Mouse (Mus musculus) stomach, embryonic 16.5 days (tissue): ENCODE measurements at regions not wholly inside any gene's neighbourhood (a gene's known extent, or its start where the extent isn't known, plus 50 kb on each side); places are given as distances from the start of the nearest gene placed in this dataset.

Experiments used
- ATAC-seq: fragments of 200-750 bp; cut with Nextera tagmentation; 2 replicates; pipeline ENCODE4 v1.8.0; 2017; ENCODE audit warnings: moderate number of reproducible peaks, moderate TSS enrichment; ENCODE audit not compliant: insufficient read depth, low FRiP score
- H3K27ac ChIP-seq: fragments of 300-500 bp; sonication (generic); 2 replicates; pipeline ENCODE4 v1.5.1; 2014; ENCODE audit warnings: low read length
- H3K27me3 ChIP-seq: fragments of 300-500 bp; sonication (generic); 2 replicates; pipeline ENCODE4 v1.6.1; 2014; ENCODE audit warnings: low read length, control low read depth, mixed read lengths; ENCODE audit not compliant: control insufficient read depth, insufficient read depth
- H3K36me3 ChIP-seq: fragments of 300-500 bp; sonication (generic); 2 replicates; pipeline ENCODE4 v1.6.1; 2014; ENCODE audit warnings: low read length; ENCODE audit not compliant: control insufficient read depth, insufficient read depth
- H3K4me1 ChIP-seq: fragments of 300-500 bp; sonication (generic); 2 replicates; pipeline ENCODE4 v1.6.1; 2014; ENCODE audit warnings: low read length, control low read depth, mixed read lengths; ENCODE audit not compliant: control insufficient read depth, insufficient read depth
- H3K4me2 ChIP-seq: fragments of 300-500 bp; sonication (generic); 2 replicates; pipeline ENCODE4 v1.6.1; 2014; ENCODE audit warnings: low read depth, low read length, mixed read lengths
- H3K4me3 ChIP-seq: fragments of 300-500 bp; sonication (generic); replicated peaks from 2 replicates; pipeline ENCODE4 v1.5.1; 2014; ENCODE audit warnings: mild to moderate bottlenecking, low read length
- H3K9ac ChIP-seq: fragments of 300-500 bp; sonication (generic); 2 replicates; pipeline ENCODE4 v1.6.1; 2014; ENCODE audit warnings: low read length
- H3K9me3 ChIP-seq: fragments of 300-500 bp; sonication (generic); replicated peaks from 2 replicates; pipeline ENCODE4 v1.6.1; 2016; ENCODE audit warnings: low read length, control low read depth; ENCODE audit not compliant: control insufficient read depth
- WGBS: fragments of 180-500 bp; shearing (Covaris S2); extraction: QIAGEN DNeasy Blood & Tissue Kit; methylation state at CpG from one replicate; pipeline ENCODE4 v1.1.7; 2014; 5-methylcytosine and 5-hydroxymethylcytosine counted together

DNA sequence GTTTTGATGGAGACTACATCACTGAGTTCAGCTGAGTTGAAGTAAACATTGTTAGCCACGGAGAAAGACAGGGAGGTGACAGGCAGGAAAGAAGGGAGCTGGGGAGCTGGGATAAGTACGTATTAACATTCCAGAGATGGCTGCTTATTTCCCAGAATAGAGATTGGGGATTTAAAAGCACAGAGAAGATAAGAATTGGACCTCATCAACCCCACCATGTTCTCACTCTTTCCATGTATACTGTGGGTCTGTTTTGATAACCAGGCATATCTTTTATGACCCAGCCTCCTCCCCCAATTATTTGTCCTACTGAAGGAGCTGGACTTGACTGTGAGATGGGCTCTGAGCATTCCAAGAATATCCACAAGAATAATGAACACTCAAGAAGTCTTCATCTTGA lies 61.4 kb upstream of the Cd28 start:
- Histone ChIP-seq H3K27me3 (no peaks in the 10 kb centered on the region), H3K9me3 (no peaks in the 10 kb centered on the region), H3K27ac (no peak overlapping the region), H3K4me3 (no peak overlapping the region), H3K4me2 (no peak overlapping the region), H3K36me3 (no peaks in the 10 kb centered on the region), H3K9ac (no peak overlapping the region), H3K4me1 (peaks cover 2% of the 10 kb centered on the region; the same call in 1 of the 2 replicates)
- 41% methylated on average over 2 of the region's 2 CpGs for WGBS
- no peak for ATAC-seq

DNA sequence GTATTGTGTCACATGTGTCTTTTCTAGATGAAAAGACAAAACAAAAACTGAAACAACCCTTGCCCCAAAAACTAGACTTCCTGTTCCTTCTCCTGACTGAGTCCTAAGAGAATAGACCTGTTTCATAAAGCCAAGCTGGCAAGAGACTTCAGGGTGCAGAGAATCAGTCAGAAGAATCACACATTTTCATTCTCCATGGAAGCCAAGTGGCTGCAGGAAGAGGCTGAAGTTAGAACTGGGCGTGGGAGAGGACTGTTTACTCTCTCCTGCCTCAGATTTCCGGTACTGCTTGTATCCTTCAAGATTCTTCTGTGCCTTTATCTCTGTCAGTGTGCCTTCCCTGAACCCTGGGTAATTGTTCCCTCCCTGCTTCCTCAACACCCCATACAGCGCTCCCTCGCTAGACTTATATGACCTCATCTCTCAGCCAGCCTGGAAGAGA lies 64.0 kb upstream of the Cd28 start:
- ATAC-seq = peak; percentile 60; the same call in 1 of the 2 replicates
- WGBS = 28% methylated on average over 4 of the region's 4 CpGs
- Histone ChIP-seq H3K4me1 (peaks cover 8% of the 10 kb centered on the region; the same call in 1 of the 2 replicates), H3K4me3 (no peak overlapping the region), H3K4me2 (no peak overlapping the region), H3K9me3 (no peaks in the 10 kb centered on the region), H3K27ac (peak overlapping the region; percentile 26; the same call in 1 of the 2 replicates), H3K9ac (no peak overlapping the region), H3K27me3 (no peaks in the 10 kb centered on the region), H3K36me3 (no peaks in the 10 kb centered on the region)

DNA sequence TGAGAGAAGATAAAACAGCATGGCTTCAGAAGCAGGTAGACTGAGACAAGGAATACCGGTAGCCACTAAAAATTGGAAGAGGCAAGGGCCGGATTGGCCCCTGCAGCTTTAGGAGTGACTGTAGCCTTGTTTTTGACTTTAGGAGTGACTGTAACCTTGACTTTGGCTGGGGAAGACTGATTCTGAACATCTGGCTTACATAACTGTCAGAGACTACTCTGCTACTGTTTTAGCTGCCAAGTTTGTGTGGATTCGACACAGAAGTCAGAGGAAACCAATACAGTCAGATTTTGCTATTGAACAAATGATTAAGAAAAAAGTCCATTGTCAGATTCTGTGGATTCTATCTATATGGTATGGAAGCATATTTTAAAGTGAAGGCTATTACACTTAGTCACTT lies 66.4 kb upstream of the Cd28 start:
- H3K36me3 ChIP-seq = no peaks in the 10 kb centered on the region
- no peak overlapping the region for H3K27ac ChIP-seq
- H3K9ac ChIP-seq = no peak overlapping the region
- no peak overlapping the region for H3K4me3 ChIP-seq
- no peaks in the 10 kb centered on the region for H3K9me3 ChIP-seq
- H3K4me1 ChIP-seq = 0 out of 2 replicates have a peak, but pooled peaks cover 8% of the 10 kb centered on the region
- no peak for ATAC-seq
- no peaks in the 10 kb centered on the region for H3K27me3 ChIP-seq
- 51% methylated on average over 3 of the region's 3 CpGs for WGBS
- H3K4me2 ChIP-seq = no peak overlapping the region

DNA sequence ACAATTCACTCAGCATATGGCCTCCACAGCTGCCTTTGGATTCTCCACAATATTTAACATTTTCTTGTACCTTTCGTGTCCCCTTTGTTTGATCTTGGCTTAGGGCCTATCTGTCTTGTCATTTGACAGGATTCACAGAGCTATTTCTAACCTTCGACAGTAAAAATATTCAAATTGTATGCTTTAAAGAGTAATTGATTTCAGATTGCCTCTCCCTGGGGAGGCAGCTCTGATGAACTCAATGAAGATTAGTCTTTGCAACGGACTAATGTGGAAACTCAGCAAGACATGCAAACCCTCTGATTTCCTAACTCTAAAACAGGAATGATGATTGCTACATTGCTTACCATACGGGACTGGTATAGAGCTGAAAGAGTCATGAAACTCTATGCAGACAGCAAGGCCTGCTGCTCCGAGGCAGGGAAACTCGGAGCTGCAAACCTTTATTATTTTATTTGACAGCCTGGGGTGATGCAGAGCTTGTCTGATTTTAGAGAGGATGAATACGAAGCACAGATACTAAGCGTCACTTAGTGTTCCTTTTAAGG lies 67.2 kb upstream of the Cd28 start:
- Histone ChIP-seq H3K4me2 (no peak overlapping the region), H3K4me1 (0 out of 2 replicates have a peak, but pooled peaks cover 8% of the 10 kb centered on the region), H3K27ac (no peak overlapping the region), H3K27me3 (no peaks in the 10 kb centered on the region), H3K9ac (no peak overlapping the region), H3K9me3 (no peaks in the 10 kb centered on the region), H3K4me3 (no peak overlapping the region), H3K36me3 (no peaks in the 10 kb centered on the region)
- WGBS = 63% methylated on average over 8 of the region's 8 CpGs
- ATAC-seq = no peak

DNA sequence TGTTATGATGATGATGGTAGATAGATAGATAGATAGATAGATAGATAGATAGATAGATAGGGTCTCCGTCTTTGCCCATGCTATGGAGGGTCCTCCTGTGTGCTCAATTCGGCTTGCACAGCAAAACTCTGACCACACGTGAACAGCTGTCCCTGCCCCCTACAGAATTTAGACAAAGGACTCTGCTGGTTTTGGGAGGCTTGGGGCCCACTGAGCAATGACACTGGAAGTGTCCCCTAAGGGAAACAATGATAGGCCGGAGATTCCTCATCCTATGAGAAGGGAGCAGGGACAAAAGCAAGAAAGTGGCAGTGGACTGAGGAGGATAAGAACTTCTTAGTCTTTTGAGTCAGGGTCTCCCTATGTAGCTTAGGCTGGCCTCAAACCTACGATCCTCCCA lies 69.8 kb upstream of the Cd28 start:
- Histone ChIP-seq H3K4me2 (no peak overlapping the region), H3K36me3 (no peaks in the 10 kb centered on the region), H3K4me3 (no peak overlapping the region), H3K9me3 (no peaks in the 10 kb centered on the region), H3K9ac (no peak overlapping the region), H3K27me3 (no peaks in the 10 kb centered on the region), H3K4me1 (0 out of 2 replicates have a peak, but pooled peaks cover 6% of the 10 kb centered on the region), H3K27ac (no peak overlapping the region)
- ATAC-seq = no peak
- WGBS = 92% methylated on average over 5 of the region's 5 CpGs

DNA sequence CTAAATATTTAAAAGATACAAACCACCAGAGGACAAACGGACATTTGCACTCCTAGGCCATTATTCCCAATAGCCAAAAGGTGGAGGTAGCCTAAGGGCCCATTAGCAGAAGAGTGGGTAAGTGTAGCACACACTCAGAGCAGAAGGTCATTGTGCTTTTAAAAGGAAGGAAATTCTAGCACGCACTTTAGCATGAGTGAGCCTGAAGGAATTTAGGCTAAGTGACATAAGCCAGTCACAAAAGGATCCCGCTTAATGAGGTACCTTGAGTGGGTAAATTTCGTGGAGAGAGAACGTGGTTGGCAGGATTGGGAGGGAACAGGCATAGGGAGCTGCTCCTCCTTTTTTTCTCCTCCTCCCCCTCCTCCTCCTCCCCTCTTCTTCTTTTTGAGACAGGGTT lies 70.4 kb upstream of the Cd28 start:
- WGBS = 49% methylated on average over 5 of the region's 5 CpGs
- Histone ChIP-seq H3K4me3 (no peak overlapping the region), H3K9me3 (no peaks in the 10 kb centered on the region), H3K36me3 (no peaks in the 10 kb centered on the region), H3K27ac (no peak overlapping the region), H3K4me1 (0 out of 2 replicates have a peak, but pooled peaks cover 6% of the 10 kb centered on the region), H3K4me2 (no peak overlapping the region), H3K9ac (no peak overlapping the region), H3K27me3 (no peaks in the 10 kb centered on the region)
- ATAC-seq = no peak

DNA sequence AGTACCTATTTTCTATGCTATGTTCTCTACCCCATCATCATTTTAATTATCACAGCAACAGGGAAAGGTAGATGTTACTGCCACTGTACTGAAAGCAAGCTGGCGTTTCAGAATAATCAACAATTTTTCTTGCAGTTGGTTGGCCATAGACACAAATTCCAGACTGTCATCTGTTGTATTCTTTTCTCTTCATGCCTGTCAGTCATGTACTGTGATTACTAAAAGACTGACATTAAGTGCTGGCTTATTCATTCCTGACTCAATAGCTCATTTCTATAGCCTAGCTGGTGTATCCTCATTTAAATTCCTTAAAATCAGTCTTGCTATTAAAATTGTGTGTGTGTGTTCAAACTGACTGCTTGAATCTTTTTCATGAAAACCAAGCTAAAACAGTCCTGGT lies 71.4 kb upstream of the Cd28 start:
- H3K4me3 ChIP-seq = no peak overlapping the region
- H3K4me2 ChIP-seq = no peak overlapping the region
- no peak overlapping the region for H3K9ac ChIP-seq
- H3K9me3 ChIP-seq = no peaks in the 10 kb centered on the region
- ATAC-seq = no peak
- no peak overlapping the region for H3K27ac ChIP-seq
- 0 out of 2 replicates have a peak, but pooled peaks cover 6% of the 10 kb centered on the region for H3K4me1 ChIP-seq
- no peaks in the 10 kb centered on the region for H3K27me3 ChIP-seq
- 87% methylated on average over 1 of the region's 1 CpGs for WGBS
- H3K36me3 ChIP-seq = no peaks in the 10 kb centered on the region

DNA sequence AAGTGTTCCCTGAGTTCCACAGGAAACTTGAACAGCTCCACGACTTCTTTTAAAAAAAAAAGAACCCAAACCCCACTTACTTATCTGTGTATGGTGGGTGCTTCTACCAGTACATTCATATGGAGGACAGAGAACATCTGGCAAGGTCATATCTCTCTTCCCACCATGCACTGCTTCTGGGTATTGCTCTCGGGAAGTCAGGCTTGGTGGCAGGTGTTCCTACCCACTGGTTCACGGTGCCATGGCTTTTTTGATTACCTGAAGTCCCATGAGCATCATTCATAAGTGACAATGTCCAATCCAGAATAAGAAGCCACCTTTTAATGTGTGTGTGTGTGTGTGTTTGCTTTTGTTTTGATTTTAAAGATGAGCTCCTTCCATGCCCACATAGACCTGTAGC lies 73.8 kb upstream of the Cd28 start:
- 47% methylated on average over 3 of the region's 3 CpGs for WGBS
- H3K27me3 ChIP-seq = no peaks in the 10 kb centered on the region
- H3K9me3 ChIP-seq = no peaks in the 10 kb centered on the region
- no peak overlapping the region for H3K4me3 ChIP-seq
- H3K9ac ChIP-seq = no peak overlapping the region
- no peak overlapping the region for H3K27ac ChIP-seq
- H3K4me2 ChIP-seq = no peak overlapping the region
- ATAC-seq = no peak
- no peaks in the 10 kb centered on the region for H3K36me3 ChIP-seq
- no peaks in the 10 kb centered on the region for H3K4me1 ChIP-seq

DNA sequence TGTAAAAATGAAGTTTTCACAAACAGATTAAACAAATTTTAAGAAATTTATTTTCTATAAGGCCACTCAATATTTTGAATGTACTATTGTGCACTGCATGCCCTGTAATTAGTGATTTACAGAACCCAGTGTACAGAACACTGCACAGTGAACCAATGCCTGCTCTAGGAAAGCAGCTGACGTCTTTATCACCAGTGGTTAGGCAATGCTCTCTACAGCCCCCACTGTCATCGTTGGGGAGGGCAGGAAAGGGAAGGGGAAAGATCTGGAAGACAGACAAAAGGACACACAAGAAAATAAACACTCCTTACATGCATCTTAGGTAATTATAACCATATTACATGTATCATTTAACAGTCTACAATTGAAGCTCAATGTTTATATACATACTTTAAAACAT lies 74.4 kb upstream of the Cd28 start:
- WGBS = 22% methylated on average over 2 of the region's 2 CpGs

More for the DNA sequence above, 74.4 kb upstream of the Cd28 start:
- no peaks in the 10 kb centered on the region for H3K9me3 ChIP-seq
- H3K4me3 ChIP-seq = no peak overlapping the region
- no peak overlapping the region for H3K9ac ChIP-seq
- H3K4me2 ChIP-seq = no peak overlapping the region
- no peaks in the 10 kb centered on the region for H3K27me3 ChIP-seq
- no peaks in the 10 kb centered on the region for H3K4me1 ChIP-seq
- no peaks in the 10 kb centered on the region for H3K36me3 ChIP-seq
- H3K27ac ChIP-seq = no peak overlapping the region
- ATAC-seq = no peak
